Mouse (Mus musculus) right cerebral cortex, postnatal 10 days (tissue): Measurements from ENCODE around the gene Spryd3.

ENCODE experiments used
- DNase-seq, 2 experiments: peaks; one replicate each; pipeline ENCODE4 v3.0.0; 2021; ENCODE audit warnings: low spot score in 2 of 2

The Spryd3 gene

DNA sequence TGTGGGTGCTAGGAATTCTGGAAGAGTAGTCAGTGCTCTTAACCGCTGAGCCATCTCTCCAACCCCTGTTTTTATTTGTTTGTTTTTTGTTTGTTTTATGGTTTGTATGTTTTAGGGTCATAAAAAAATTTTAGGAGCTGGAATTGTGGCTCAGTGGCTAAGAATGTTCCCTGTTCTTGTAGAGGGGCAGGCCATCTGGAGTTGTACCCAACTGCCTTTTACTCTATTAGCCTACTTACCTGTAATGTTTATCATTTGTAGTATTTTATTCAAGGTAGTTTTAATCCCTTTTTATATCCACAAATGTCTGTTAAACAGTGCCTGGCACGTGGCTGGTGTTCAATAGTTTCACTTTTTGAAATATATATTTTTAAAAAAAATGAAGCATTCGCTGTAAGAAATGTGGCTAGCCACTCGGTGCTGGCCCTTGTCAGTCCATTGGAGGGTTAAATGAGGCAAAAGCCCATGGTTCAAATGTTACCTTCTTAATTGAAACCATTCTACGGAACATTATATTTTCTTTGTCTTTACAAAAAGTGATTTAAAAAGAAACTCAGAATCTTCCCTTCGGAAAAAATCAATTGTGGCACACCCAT lies 63.0 kb downstream of the Spryd3 start:
- DNase-seq: no peak

DNA sequence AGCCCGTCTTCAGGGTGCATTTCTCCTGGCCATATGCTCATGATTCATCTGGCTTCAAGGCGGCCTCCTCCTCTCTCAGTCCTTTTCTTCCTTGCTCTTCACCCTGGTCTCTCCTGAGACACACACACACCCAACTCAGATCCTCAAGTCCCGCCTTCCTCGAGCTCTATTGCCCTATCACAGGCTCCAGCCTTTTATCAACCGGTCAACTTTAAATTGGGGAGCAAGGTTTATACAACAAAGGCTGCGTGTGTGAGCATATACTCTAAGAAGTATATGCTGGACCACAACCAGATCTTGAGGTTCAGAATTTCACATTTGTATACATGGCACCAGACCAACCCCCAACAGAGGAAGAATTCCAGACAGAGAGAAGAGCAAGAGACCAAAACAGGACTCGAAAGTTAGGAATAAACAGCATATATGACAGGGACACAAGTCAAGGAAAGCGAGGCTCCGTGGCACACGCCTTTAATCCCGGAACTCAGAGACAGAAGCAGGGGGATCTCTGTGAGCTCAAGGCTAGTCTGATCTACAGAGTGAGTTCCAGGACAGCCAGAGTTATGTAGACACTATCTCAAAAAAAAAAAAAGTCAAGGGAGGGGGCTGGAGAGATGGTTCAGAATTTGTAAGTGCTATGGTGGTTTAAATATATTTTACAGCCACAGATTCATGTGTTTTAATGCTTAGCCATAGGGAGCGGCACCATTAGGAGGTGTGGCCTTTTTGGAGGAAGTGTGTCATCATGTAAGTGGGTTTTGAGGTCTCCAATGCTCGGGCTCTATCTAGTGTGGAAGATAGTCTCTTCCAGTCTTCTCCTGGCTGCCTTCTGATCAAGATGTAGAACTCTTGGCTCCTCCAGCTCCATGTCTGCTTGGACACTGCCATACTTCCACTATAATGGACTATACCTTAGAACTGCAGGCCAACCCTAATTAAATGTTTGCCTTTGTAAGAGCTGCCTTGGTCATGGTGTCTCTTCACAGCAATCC lies 65.3 kb downstream of the Spryd3 start:
- no peak for DNase-seq
